Mouse (Mus musculus) midbrain, embryonic 11.5 days (tissue): Measurements from ENCODE around the gene Aldh8a1. TPM values are rescaled to one million over a fixed set of nuclear protein-coding genes. Genes with fewer than 3 reads are reported as not detected.

Source experiments
- ATAC-seq: fragments of 200-750 bp; cut with Nextera tagmentation; 2 replicates; pipeline ENCODE4 v1.8.0; 2017; ENCODE audit warnings: moderate TSS enrichment, moderate library complexity; ENCODE audit not compliant: low FRiP score
- DNase-seq: peaks from one replicate; pipeline ENCODE4 v3.0.0; 2015; ENCODE audit warnings: low spot score; ENCODE audit errors: missing footprints
- H3K27ac ChIP-seq: fragments of 300-500 bp; sonication (generic); 2 replicates; pipeline ENCODE4 v1.5.1; 2014; ENCODE audit warnings: low read depth, low read length
- H3K27me3 ChIP-seq: fragments of 300-500 bp; sonication (generic); 2 replicates; pipeline ENCODE4 v1.6.1; 2014; ENCODE audit warnings: mild to moderate bottlenecking, low read length, moderate library complexity, mixed read lengths; ENCODE audit not compliant: control insufficient read depth, insufficient read depth
- H3K36me3 ChIP-seq: fragments of 300-500 bp; sonication (generic); 2 replicates; pipeline ENCODE4 v1.6.1; 2014; ENCODE audit warnings: mild to moderate bottlenecking, low read length, moderate library complexity, mixed read lengths; ENCODE audit not compliant: control insufficient read depth, insufficient read depth
- H3K4me1 ChIP-seq: fragments of 300-500 bp; sonication (generic); 2 replicates; pipeline ENCODE4 v1.6.1; 2014; ENCODE audit warnings: low read length; ENCODE audit not compliant: control insufficient read depth, insufficient read depth
- H3K4me2 ChIP-seq: fragments of 300-500 bp; sonication (generic); 2 replicates; pipeline ENCODE4 v1.6.1; 2014; ENCODE audit warnings: mild to moderate bottlenecking, moderate library complexity
- H3K4me3 ChIP-seq: fragments of 300-500 bp; sonication (generic); 2 replicates; pipeline ENCODE4 v1.5.1; 2014; ENCODE audit warnings: low read depth, low read length
- H3K9ac ChIP-seq: fragments of 300-500 bp; sonication (generic); 2 replicates; pipeline ENCODE4 v1.6.1; 2014; ENCODE audit warnings: low read length
- H3K9me3 ChIP-seq: fragments of 300-500 bp; sonication (generic); 2 replicates; pipeline ENCODE4 v1.6.1; 2016; ENCODE audit warnings: low read length; ENCODE audit not compliant: control insufficient read depth
- WGBS: fragments of 180-500 bp; shearing (Covaris S2); extraction: QIAGEN DNeasy Blood & Tissue Kit; methylation state at CpG from one replicate; pipeline ENCODE4 v1.1.7; 2014; 5-methylcytosine and 5-hydroxymethylcytosine counted together
- polyA plus RNA-seq: library from polyadenylated mRNA; unstranded; fragments of >200 nt; fragmentation: Nextera tagmentation; extraction: Ambion mirVana; gene quantifications from 2 replicates; pipeline ENCODE4 v1.2.1, GENCODE M21; 2014

Gene Aldh8a1
- polyA plus RNA-seq, 1 experiment from 2014 or later: not detected

DNA sequence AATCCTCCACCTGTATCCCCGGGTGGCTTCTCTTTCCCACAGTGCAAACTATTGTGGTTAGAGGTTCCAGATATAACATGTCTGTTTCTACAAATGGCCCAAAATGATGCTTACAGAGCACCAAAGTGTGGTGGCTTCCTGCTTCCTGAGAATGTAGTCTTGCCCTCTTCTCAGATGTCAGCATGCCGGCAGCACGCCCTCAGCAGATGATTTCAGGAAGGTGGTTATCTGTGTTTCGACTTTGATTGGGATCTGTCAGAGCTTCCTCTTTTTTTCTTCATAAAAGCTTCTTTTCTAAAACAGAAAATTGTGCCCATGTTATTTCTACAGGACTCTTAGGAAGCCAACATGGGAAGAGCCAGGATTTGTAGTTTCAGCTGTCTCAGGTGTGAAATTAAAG lies 13.8 kb upstream of the Aldh8a1 start:
- WGBS: 96% methylated on average over 4 of the region's 4 CpGs
- Histone ChIP-seq H3K9me3 (no peaks in the 10 kb centered on the region), H3K36me3 (peaks cover 9% of the 10 kb centered on the region), H3K4me3 (no peak overlapping the region), H3K27me3 (no peaks in the 10 kb centered on the region), H3K9ac (no peak overlapping the region), H3K4me1 (no peaks in the 10 kb centered on the region), H3K27ac (no peak overlapping the region), H3K4me2 (no peak overlapping the region)
- DNase-seq: no peak
- ATAC-seq: no peak

GRCm38 (mm10) chr10:21364946-21365345 lies 12.1 kb upstream of the Aldh8a1 start:
- Histone ChIP-seq H3K4me2 (no peak overlapping the region), H3K4me1 (no peaks in the 10 kb centered on the region), H3K27ac (no peak overlapping the region), H3K9me3 (no peaks in the 10 kb centered on the region), H3K9ac (no peak overlapping the region), H3K36me3 (peaks cover 10% of the 10 kb centered on the region), H3K4me3 (no peak overlapping the region), H3K27me3 (no peaks in the 10 kb centered on the region)
- 94% methylated on average over 7 of the region's 7 CpGs for WGBS
- DNase-seq: no peak
- no peak for ATAC-seq

DNA sequence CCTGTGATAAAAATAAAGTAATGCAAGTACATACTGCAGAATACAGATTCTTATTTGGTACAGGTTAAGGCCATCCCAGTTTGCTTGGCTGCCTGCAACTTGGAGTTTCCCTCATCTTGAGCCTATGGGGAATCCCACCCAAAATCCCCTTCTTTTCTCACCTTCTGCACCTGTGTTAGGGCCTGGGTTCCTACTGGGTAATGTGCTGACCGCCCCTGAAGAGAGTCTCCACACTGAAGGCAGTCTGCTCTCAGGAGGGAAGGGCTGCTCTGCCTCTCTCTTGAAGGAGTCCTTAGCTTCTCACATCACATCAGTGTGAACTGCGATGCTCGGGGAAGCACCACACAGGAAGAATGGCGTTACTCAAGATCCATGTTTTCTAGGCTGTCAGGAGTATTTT lies 11.2 kb upstream of the Aldh8a1 start:
- H3K4me2 ChIP-seq: no peak overlapping the region
- H3K4me3 ChIP-seq: no peak overlapping the region
- DNase-seq (no peak), ATAC-seq (no peak)
- WGBS: 87% methylated on average over 4 of the region's 4 CpGs
- H3K36me3 ChIP-seq: peaks cover 10% of the 10 kb centered on the region
- no peaks in the 10 kb centered on the region for H3K4me1 ChIP-seq
- H3K27ac ChIP-seq: no peak overlapping the region
- H3K9ac ChIP-seq: no peak overlapping the region
- H3K27me3 ChIP-seq: no peaks in the 10 kb centered on the region
- H3K9me3 ChIP-seq: no peaks in the 10 kb centered on the region

GRCm38 (mm10) chr10:21366471-21366870 lies 10.6 kb upstream of the Aldh8a1 start:
- H3K9me3 ChIP-seq: no peaks in the 10 kb centered on the region
- no peak overlapping the region for H3K4me3 ChIP-seq
- H3K27me3 ChIP-seq: no peaks in the 10 kb centered on the region
- 72% methylated on average over 3 of the region's 3 CpGs for WGBS
- H3K4me1 ChIP-seq: no peaks in the 10 kb centered on the region
- ATAC-seq (no peak), DNase-seq (no peak)
- H3K27ac ChIP-seq: no peak overlapping the region
- no peak overlapping the region for H3K9ac ChIP-seq
- peaks cover 10% of the 10 kb centered on the region for H3K36me3 ChIP-seq
- no peak overlapping the region for H3K4me2 ChIP-seq

GRCm38 (mm10) chr10:21367481-21367880 lies 9.6 kb upstream of the Aldh8a1 start:
- no peak for ATAC-seq
- H3K27me3 ChIP-seq: no peaks in the 10 kb centered on the region
- H3K4me3 ChIP-seq: no peak overlapping the region
- H3K9me3 ChIP-seq: no peaks in the 10 kb centered on the region
- DNase-seq: no peak
- no peaks in the 10 kb centered on the region for H3K4me1 ChIP-seq
- H3K9ac ChIP-seq: no peak overlapping the region
- H3K4me2 ChIP-seq: no peak overlapping the region
- no peak overlapping the region for H3K27ac ChIP-seq
- 94% methylated on average over 9 of the region's 9 CpGs for whole genome bisulfite sequencing
- peaks cover 10% of the 10 kb centered on the region for H3K36me3 ChIP-seq

DNA sequence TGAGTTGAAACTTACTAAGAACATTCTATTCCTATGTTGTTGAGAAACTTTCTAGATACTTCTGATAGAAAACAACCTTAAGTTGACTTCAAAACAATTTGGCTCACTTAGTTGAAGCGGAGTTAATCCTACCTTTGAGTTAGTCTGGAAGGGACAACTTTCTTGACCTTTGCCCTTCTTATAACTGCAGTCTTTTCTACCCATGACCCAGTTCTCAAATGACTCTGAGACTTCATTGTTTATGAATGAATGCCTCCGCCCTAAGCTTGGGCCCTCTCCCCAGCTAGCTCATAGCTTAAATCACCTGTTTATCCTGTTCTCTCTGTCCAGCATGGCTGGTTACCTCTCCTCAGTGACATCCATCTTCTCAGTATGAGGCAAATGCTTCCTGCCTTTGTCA lies 7.5 kb upstream of the Aldh8a1 start:
- Histone ChIP-seq H3K36me3 (peaks cover 10% of the 10 kb centered on the region), H3K9ac (no peak overlapping the region), H3K4me2 (no peak overlapping the region), H3K4me1 (no peaks in the 10 kb centered on the region), H3K27me3 (no peaks in the 10 kb centered on the region), H3K4me3 (no peak overlapping the region), H3K9me3 (no peaks in the 10 kb centered on the region), H3K27ac (no peak overlapping the region)
- ATAC-seq (no peak), DNase-seq (no peak)
- 44% methylated on average over 2 of the region's 2 CpGs for WGBS

DNA sequence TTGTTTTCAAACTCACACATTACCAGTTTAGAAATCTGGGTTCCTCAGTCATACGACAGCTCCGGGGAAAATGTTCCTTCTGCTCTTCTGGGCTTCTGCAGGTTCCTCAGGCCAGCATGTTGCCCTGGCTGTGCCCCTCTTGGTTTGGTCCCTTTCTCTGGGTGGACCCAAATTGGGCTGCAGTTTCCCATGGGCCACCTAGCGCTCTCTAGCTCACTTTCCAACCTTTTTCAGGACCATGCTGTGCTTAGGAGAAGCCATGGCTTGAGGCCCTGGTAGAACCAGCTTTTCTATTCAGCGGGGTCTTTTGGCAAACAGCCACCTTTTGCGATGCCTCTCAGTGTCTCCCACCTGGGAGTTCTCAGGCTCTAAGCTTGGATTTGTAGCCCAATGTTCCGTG lies 4.8 kb upstream of the Aldh8a1 start:
- ATAC-seq: no peak
- no peak overlapping the region for H3K4me2 ChIP-seq
- H3K9me3 ChIP-seq: no peaks in the 10 kb centered on the region
- no peak for DNase-seq
- peaks cover 8% of the 10 kb centered on the region for H3K36me3 ChIP-seq
- H3K9ac ChIP-seq: no peak overlapping the region
- WGBS: 94% methylated on average over 6 of the region's 6 CpGs
- no peak overlapping the region for H3K27ac ChIP-seq
- H3K27me3 ChIP-seq: no peaks in the 10 kb centered on the region
- no peaks in the 10 kb centered on the region for H3K4me1 ChIP-seq
- H3K4me3 ChIP-seq: no peak overlapping the region

DNA sequence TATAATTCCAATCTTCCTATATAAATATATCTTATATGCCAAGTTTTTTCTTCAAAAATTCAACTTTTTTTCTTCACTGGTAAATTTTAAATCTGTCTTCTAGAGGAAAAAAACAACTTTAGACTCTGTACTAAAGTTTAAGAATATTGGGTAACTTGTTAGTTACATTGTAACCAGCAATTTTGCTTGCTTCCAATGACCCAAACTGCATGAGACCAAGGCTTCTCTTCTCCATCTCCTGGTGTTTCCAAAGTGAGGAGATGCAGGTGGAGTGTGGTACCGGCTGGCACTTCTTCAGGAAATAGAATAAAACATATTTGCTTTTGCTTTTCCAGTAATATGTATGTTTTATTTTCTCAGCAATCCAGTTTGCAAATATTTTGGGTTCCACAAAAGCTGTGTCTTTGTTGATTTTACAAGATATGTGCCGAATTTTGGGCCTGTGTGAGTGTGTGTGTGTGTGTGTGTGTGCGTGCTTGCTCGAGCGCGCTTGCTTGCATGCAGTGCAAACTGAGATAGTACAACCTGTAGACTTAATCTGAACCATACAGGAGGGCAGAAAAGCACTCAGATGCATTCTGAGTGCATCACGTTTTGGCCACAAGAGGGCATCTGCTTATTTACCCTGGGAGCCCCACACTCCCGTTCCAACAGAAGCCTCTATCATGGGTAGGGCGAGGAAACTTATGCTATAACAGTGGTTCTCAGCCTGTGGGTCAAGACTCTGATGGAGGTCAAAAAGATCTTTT lies 1.3 kb downstream of the Aldh8a1 start:
- H3K36me3 ChIP-seq: no peaks in the 10 kb centered on the region
- 74% methylated on average over 9 of the region's 9 CpGs for WGBS
- no peak overlapping the region for H3K9ac ChIP-seq
- no peaks in the 10 kb centered on the region for H3K9me3 ChIP-seq
- no peak for ATAC-seq
- no peak overlapping the region for H3K4me3 ChIP-seq
- no peak for DNase-seq
- no peaks in the 10 kb centered on the region for H3K4me1 ChIP-seq
- H3K27me3 ChIP-seq: no peaks in the 10 kb centered on the region
- H3K27ac ChIP-seq: no peak overlapping the region
- H3K4me2 ChIP-seq: no peak overlapping the region

DNA sequence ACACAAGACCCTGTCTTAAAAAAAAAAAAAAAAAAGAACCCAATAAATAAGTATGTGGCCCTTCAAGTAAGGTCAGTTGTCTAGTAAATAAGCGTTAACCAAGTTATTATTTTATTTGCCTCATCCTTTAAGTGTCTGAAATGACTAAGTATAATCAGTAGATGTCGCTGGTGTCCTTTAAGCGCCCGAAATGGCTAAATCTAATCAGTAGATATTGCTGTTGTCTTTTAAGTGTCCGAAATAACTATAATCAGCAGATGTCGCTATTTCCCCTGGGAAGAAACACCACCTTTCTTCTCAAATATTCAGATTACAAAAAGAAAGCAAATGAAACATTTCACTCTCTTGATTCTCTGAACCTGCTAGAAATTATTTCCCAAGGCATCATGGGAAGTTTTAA lies 5.8 kb downstream of the Aldh8a1 start:
- DNase-seq (no peak), ATAC-seq (no peak)
- H3K4me3 ChIP-seq: no peak overlapping the region
- no peak overlapping the region for H3K27ac ChIP-seq
- no peaks in the 10 kb centered on the region for H3K27me3 ChIP-seq
- no peaks in the 10 kb centered on the region for H3K4me1 ChIP-seq
- no peaks in the 10 kb centered on the region for H3K9me3 ChIP-seq
- H3K9ac ChIP-seq: no peak overlapping the region
- H3K36me3 ChIP-seq: no peaks in the 10 kb centered on the region
- WGBS: 27% methylated on average over 6 of the region's 6 CpGs
- no peak overlapping the region for H3K4me2 ChIP-seq
